Mouse (Mus musculus) lung, adult 2 months (tissue): ENCODE results near the gene Prrx1. TPM values are rescaled to one million over a fixed set of nuclear protein-coding genes. Genes with fewer than 3 reads are reported as not detected.

ENCODE experiments used
- DNase-seq: peaks from one replicate; pipeline ENCODE4 v3.0.0; 2022
- H3K4me1 ChIP-seq: fragments of 200-500 bp; 2 replicates; pipeline ENCODE4 v1.6.1; 2011; ENCODE audit warnings: low read length; ENCODE audit not compliant: control insufficient read depth, insufficient read depth
- H3K4me3 ChIP-seq: fragments of 200-500 bp; replicated peaks from 2 replicates; pipeline ENCODE3; 2011; ENCODE audit warnings: low read depth, mild to moderate bottlenecking, control low read depth, low read length; ENCODE audit errors: extremely low read depth
- CTCF ChIP-seq: fragments of 200-500 bp; IDR thresholded peaks from 2 replicates; pipeline ENCODE4 v1.5.1; 2011; ENCODE audit warnings: mild to moderate bottlenecking, low read length, control low read depth; ENCODE audit not compliant: insufficient read depth
- POLR2A ChIP-seq: fragments of 200-500 bp; IDR thresholded peaks from 2 replicates; pipeline ENCODE4 v1.6.1; 2011; ENCODE audit warnings: low read depth, mild to moderate bottlenecking, control low read depth, low read length, borderline replicate concordance; ENCODE audit errors: extremely low read depth
- WGBS: fragments of 180-500 bp; shearing (Covaris S2); methylation state at CpG from one replicate; pipeline ENCODE4 v1.1.7; 2018; 5-methylcytosine and 5-hydroxymethylcytosine counted together
- polyA plus RNA-seq: library from polyadenylated mRNA; depleted of rRNA; stranded (reverse); fragments of >200 nt; gene quantifications from 2 replicates; pipeline ENCODE4 v1.2.3, GENCODE M21; 2012

Gene Prrx1
- polyA plus RNA-seq, 1 experiment = 6.4 TPM

- Histone ChIP-seq H3K4me1 (no peaks in the 10 kb centered on the region; the same call in 1 of the 2 replicates), H3K4me3 (no peak overlapping the region)
- TF ChIP-seq CTCF (no peak), POLR2A (no peak)
- DNase-seq = no peak
- 58% methylated on average over 7 of the region's 7 CpGs for WGBS
Observed at GRCm38 (mm10) chr1:163280097-163280841, 33.2 kb downstream of the Prrx1 start.

DNA sequence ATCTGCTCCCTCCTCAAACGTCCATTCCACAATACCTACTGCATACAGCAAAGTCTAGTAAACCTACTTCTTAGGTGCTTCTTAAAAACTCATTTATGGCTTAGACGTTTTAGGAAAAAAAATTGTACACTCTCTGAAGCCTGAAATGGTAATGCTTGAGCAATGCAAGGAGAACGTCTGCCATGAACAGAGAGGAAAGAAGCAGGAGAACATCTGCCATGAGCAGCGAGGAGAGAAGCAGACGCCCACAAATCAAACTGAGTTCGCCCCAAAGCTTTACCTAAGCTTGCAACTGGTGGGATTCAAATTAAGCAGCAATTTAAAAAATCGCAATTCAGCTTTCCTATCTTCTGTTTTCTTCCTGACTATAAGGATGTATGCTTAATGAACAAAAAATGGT, 36.4 kb downstream of the Prrx1 start:
- H3K4me1 ChIP-seq = no peaks in the 10 kb centered on the region; the same call in 1 of the 2 replicates
- H3K4me3 ChIP-seq = no peak overlapping the region
- 82% methylated on average over 7 of the region's 7 CpGs for WGBS
- TF ChIP-seq CTCF = no peak
- DNase-seq = no peak

GRCm38 (mm10) chr1:163274919-163275318, 38.6 kb downstream of the Prrx1 start:
- H3K4me1 ChIP-seq = no peaks in the 10 kb centered on the region
- no peak overlapping the region for H3K4me3 ChIP-seq
- WGBS = 79% methylated on average over 3 of the region's 3 CpGs
- DNase-seq = no peak
- TF ChIP-seq POLR2A = no peak
- TF ChIP-seq CTCF = no peak

GRCm38 (mm10) chr1:163273132-163273531, 40.4 kb downstream of the Prrx1 start:
- TF ChIP-seq POLR2A = no peak
- no peak for TF ChIP-seq CTCF
- WGBS = 82% methylated on average over 3 of the region's 3 CpGs
- Histone ChIP-seq H3K4me3 (no peak overlapping the region), H3K4me1 (no peaks in the 10 kb centered on the region)
- DNase-seq = no peak

- no peak for TF ChIP-seq CTCF
- no peak for TF ChIP-seq POLR2A
- WGBS = 90% methylated on average over 8 of the region's 8 CpGs
- no peak overlapping the region for H3K4me3 ChIP-seq
- no peaks in the 10 kb centered on the region for H3K4me1 ChIP-seq
- no peak for DNase-seq
Observed at GRCm38 (mm10) chr1:163266853-163267538, 46.5 kb downstream of the Prrx1 start.

- TF ChIP-seq POLR2A (no peak), CTCF (no peak)
- DNase-seq = no peak
- WGBS = 75% methylated on average over 2 of the region's 2 CpGs
- H3K4me1 ChIP-seq = no peaks in the 10 kb centered on the region
- no peak overlapping the region for H3K4me3 ChIP-seq
Observed at GRCm38 (mm10) chr1:163257298-163257697, 56.2 kb downstream of the Prrx1 start.

GRCm38 (mm10) chr1:163255884-163256283, 57.6 kb downstream of the Prrx1 start:
- no peak overlapping the region for H3K4me3 ChIP-seq
- DNase-seq = no peak
- TF ChIP-seq POLR2A (no peak), CTCF (no peak)
- 93% methylated on average over 2 of the region's 2 CpGs for WGBS
- no peaks in the 10 kb centered on the region for H3K4me1 ChIP-seq

GRCm38 (mm10) chr1:163252796-163253195, 60.7 kb downstream of the Prrx1 start:
- 77% methylated on average over 4 of the region's 4 CpGs for WGBS
- Histone ChIP-seq H3K4me1 (no peaks in the 10 kb centered on the region), H3K4me3 (no peak overlapping the region)
- TF ChIP-seq CTCF = no peak
- TF ChIP-seq POLR2A = no peak
- DNase-seq = no peak

DNA sequence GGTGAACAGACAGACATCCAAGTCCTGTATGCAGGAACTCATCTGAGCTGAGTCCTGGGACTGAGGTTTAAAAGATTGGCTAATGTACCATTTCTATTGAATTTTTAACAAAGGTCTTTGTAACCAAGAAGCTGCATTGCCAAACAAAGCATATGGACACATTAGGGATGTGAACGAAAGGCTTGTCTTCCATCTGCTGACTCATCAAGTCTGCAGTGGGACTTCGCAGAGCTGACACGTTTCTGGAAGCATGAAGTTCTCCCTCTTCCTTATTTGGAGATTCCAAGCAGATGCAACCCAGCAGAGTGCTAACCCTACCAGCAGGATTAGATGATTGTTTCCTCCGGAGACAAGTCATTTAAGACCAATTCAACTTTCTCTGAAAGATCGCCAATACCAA, 61.2 kb downstream of the Prrx1 start:
- no peak for DNase-seq
- 65% methylated on average over 5 of the region's 5 CpGs for WGBS
- Histone ChIP-seq H3K4me1 (no peaks in the 10 kb centered on the region), H3K4me3 (no peak overlapping the region)
- TF ChIP-seq POLR2A (no peak), CTCF (no peak)

DNA sequence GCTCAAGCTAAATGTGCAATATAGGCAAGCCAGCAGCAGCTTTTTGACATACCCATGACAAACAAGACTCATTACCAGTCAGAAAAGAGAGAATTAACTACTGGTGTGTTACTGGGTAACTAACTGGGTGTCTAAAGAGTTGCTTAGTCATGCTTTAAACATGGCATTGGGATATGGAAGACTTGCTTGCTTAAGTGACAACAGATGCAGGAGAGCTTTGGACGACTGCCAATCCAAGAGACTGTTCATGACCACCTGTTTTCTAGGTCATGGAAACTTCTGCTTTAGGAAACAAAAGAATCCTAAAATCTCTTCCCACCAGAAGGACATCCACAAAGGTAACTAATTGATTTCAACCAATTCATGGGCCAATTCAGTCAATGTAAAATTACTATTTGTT, 61.7 kb downstream of the Prrx1 start:
- no peak for DNase-seq
- H3K4me3 ChIP-seq = no peak overlapping the region
- TF ChIP-seq POLR2A = no peak
- no peak for TF ChIP-seq CTCF
- H3K4me1 ChIP-seq = no peaks in the 10 kb centered on the region
- 57% methylated on average over 1 of the region's 1 CpGs for WGBS
